Mouse (Mus musculus): Measurements from ENCODE around the gene Emilin3. TPM values are rescaled to one million over a fixed set of nuclear protein-coding genes. Genes with fewer than 3 reads are reported as not detected.

The Emilin3 gene
- total RNA-seq, 2 experiments from 2014 or later, result 0.20 to 0.23 TPM

DNA sequence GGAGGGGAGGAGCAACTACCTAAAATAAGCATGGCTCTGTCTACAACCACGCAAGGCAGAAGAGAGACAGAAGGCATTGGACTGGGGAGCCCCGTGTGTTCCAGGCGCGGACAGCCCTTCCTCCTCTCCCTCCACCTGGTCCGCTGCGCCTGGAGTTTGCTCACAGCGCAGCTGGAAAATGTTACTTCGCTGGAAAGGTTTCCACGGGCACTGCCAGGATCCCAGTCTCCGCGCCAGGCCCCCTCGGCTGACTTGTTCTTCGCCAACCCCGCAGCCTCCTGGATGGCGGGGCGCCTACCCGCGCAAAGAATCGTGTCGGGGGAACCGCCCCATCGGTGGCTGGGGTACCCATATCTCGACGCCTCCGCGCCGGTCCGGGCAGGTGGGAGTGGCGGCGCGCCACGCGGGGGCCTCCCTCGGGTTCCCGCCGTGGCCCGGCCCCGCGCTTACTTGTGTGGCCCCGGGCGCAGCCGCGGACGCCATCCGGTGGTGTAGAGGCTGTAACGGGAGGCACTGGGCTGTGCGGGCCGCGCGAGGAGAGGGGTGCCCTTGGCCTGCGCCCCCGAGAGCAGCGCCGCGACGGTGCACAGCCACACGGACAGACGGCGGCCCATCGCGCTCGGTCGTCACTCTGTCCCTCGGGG is 448 bp downstream of the Emilin3 start:
- peak; percentile 60 for DNase-seq
- intact Hi-C loops (cut with DNase I), result no loop called here
- Histone ChIP-seq H3K27ac (peak overlapping the region; percentile 17; the same call in 1 of the 2 replicates), H3K4me3 (peak overlapping the region; percentile 71)
- TF ChIP-seq CTCF (IDR thresholded peaks at IDR 0.05), result no peak

DNA sequence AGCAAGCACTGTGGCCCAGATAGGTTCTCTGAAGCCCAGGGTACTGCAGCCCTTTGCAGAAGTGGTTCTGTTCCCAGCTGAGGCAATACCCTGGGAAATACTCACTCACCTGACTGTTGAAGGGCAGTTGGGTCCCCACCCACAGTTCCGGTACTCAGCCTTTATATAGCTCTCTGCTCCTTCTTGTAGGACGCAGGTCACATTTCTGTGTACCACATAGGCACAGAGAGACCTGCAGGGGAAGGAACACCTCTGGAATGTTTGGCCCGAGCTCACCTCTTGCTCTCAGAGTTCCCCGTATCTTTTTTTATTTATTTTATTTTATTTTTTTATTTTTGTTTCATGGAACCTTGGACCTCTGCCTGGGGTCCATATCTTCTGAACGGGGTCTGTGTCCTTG is 1.5 kb downstream of the Emilin3 start:
- intact Hi-C loops (cut with DNase I), result no loop called here
- H3K4me3 ChIP-seq, result no peak overlapping the region

DNA sequence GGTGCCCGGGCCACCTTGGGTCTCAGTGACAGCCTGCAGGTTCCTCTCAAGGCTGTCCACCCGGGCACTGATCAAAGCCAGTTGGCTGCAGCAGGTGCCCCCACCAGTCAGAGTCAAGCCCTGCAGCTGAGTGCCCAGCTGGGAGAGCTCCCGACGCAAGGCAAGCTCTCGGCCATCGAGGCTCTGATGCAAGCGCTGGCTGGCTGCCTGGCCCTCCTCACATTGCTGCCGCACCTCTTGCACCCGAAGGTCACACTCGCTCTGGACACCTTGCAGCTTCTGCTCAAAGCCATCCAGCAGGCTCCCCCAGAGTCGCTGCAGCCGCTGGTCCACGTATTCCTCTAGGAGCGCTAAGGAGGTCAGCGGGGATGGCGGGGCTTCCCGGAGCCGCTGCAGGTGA is 3.5 kb downstream of the Emilin3 start:
- intact Hi-C loops (cut with DNase I), result no loop called here

More for the DNA sequence above, 1.5 kb downstream of the Emilin3 start:
- TF ChIP-seq CTCF (IDR thresholded peaks at IDR 0.05), result no peak
- DNase-seq, result no peak
- H3K27ac ChIP-seq, result no peak overlapping the region

DNA sequence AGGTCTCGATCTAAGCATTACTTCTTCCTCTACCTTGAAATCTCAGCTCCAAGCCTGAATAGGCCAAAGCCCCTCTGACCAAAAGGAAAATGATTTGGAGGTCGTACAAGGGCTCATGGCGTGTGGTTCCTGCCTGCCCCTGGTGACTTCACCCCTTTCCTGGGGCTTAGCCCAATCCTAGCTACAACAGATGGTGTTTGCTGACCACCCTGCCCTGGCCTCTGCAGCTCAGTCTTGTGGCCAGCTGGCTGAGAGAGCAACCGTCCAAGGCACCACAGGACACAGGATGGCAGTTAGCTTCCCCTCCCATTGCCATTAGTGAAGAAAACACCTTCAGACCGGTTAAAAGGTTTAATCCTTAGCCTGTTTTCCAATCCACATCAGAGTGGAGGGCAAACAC is 6.0 kb downstream of the Emilin3 start:
- TF ChIP-seq CTCF (IDR thresholded peaks at IDR 0.05), result no peak
- intact Hi-C loops (cut with DNase I), result no loop called here
- no peak for DNase-seq
- no peak overlapping the region for H3K27ac ChIP-seq
- no peak overlapping the region for H3K4me3 ChIP-seq

More for the DNA sequence above, 3.5 kb downstream of the Emilin3 start:
- H3K4me3 ChIP-seq, result no peak overlapping the region
- TF ChIP-seq CTCF (IDR thresholded peaks at IDR 0.05), result no peak
- no peak overlapping the region for H3K27ac ChIP-seq
- DNase-seq, result peak; percentile 71

DNA sequence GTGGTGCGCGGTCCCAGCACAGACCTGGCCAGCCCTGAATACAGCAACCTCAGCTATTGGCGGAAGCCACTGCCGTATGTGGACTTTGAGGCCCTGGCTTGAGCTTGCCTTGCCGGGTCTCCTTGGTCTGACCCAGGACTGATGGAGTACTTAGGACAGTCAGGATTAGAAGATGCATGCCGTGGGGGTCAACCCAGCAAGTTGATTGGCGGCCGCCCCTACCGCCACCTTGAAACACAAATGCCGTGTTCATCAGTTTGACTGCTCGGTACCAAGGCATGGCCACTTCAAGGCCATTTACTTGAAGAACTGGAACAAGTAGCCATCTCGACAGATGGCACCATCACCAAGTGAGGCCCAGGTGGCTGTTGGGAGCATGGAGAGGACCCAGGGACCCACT is 6.8 kb downstream of the Emilin3 start:
- intact Hi-C loops (cut with DNase I), result no loop called here
- Histone ChIP-seq H3K4me3 (no peak overlapping the region), H3K27ac (no peak overlapping the region)
- no peak for DNase-seq
- no peak for TF ChIP-seq CTCF (IDR thresholded peaks at IDR 0.05)

DNA sequence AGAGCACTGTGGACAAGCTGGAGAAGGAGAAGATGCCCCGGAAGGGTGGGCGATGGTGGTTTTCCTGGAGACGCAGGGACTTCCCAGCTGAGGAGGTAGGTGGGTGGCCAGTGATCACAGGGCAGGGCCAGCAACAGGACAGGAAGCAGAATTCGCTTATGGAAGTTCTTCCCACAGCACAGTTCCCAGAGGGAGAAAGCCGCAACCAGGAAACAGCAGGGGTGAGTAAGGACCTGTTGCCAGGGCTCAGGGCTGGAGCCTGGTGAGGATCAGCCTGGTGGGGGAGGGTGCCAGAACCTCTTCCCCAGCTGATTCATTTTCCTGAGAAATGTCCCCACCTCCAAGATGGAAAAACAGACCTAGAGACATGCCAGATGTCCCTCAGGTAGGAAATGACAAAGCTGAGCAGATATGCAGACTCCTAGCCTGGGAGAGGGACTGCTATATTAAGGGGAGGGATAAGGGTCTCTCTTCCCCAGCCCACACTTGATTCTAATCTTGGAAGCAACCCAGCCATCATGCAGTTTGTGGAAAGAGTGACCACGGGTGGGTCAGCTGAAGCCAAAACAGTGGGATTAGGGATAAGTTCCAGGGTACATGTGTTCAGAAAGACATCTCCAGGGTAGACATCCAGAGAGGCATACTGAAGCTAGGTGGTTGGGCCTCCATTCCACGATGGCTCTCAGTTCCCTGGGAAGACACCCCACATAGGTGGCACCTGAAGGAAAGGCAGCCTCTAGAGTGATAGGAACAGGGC is 10.3 kb downstream of the Emilin3 start:
- no peak overlapping the region for H3K4me3 ChIP-seq
- no peak overlapping the region for H3K27ac ChIP-seq
- intact Hi-C loops (cut with DNase I), result no loop called here
- TF ChIP-seq CTCF (IDR thresholded peaks at IDR 0.05), result no peak
- DNase-seq, result no peak

DNA sequence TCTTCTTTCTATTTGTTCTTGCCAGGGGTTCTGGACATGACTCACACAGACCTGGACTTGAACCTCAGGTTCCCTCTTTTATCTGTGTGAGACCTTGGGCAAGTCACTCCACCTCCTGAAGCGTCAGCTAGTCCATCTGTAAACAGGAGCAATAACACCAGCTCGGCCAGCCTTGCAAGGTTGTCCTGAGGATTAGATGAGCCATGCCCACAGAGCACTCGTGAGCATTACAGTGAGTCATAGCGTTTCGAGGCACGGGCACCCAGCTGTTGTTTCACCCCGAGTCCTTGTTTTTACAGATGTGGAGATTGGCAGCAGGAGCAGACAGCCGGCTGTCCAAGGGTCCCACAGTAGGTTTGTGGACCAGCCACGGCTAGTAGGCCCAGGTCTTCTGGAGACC is 20.4 kb downstream of the Emilin3 start:
- DNase-seq, result no peak
- intact Hi-C loops (cut with DNase I), result no loop called here
- no peak for TF ChIP-seq CTCF (IDR thresholded peaks at IDR 0.05)
- Histone ChIP-seq H3K4me3 (no peak overlapping the region), H3K27ac (no peak overlapping the region)

DNA sequence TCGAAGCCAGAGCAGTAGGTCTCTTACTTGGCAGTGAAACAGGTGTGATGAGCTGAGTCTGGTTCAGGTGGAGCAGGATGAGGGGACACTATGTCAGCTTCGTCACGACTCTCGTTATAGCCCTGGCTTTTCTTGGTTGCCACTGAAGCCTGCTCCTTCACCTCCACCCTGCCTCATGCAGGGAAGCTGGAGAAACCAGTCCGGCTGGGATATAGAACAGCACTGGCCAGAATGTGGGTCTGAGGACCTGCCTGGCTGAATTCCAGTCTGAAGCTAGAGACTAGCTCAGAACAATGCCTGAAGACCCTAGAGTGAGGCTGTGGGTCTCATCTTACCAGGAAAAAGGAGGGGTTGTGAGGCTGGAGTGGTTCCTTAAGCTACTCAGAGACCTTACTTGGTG is 21.1 kb downstream of the Emilin3 start:
- intact Hi-C loops (cut with DNase I), result no loop called here
- no peak for TF ChIP-seq CTCF (IDR thresholded peaks at IDR 0.05)

DNA sequence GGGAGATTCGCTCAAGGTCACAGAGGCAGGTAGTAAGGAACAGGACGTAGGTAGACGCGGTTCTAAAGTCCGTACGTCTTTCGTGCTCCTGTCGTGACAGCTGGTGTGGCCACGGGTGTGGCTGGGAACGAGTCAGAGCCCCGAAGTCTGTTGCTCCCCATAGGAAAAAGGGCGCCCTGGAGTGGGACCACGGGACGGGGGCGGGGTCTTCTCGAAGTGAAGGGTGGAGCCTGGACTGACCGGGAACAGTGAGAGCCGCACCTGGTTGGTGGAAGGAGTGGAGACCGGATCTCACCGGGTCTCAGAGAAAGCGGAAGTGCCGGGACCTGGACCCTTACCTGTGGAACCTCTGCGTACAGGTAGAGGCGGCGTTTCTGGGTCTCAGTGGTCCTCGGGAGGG is 24.3 kb downstream of the Emilin3 start:
- intact Hi-C loops (cut with DNase I), result loop anchor here (2.0 kb wide), 2 partner anchors 171 to 291 kb away; no protein-coding TSS in a partner anchor
- peak overlapping the region; percentile 54 for H3K27ac ChIP-seq
- peak overlapping the region; percentile 72 for H3K4me3 ChIP-seq
- DNase-seq, result peak; percentile 40
- TF ChIP-seq CTCF (IDR thresholded peaks at IDR 0.05), result no peak

More for the DNA sequence above, 21.1 kb downstream of the Emilin3 start:
- no peak overlapping the region for H3K4me3 ChIP-seq
- H3K27ac ChIP-seq, result no peak overlapping the region
- DNase-seq, result no peak

DNA sequence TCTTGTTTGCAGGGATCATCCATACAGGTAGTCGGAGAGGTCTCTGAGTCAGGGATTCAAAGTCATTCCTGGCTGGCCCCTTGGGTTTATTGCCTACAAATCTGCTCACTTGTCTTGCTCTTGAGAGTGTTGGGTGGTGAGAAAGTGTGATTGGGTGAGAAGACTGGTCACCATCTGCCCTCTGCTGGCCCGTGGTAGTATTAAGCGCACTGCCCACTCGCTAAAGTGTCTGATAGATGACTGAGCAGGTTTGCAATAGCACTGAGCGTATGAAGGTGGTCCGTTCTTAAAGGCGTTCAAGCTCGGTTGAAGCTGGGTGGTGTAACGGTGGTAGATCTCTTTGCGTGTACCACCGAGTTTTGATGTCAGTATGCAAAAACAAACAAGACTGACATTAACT is 24.8 kb downstream of the Emilin3 start:
- peak; percentile 90 for TF ChIP-seq CTCF (IDR thresholded peaks at IDR 0.05)
- Histone ChIP-seq H3K27ac (peak overlapping the region; percentile 54; the same call in 1 of the 2 replicates), H3K4me3 (peak overlapping the region; percentile 72)
- intact Hi-C loops (cut with DNase I), result loop anchor here (2.0 kb wide), 2 partner anchors 170 to 290 kb away; no protein-coding TSS in a partner anchor
- DNase-seq, result peak; percentile 87

DNA sequence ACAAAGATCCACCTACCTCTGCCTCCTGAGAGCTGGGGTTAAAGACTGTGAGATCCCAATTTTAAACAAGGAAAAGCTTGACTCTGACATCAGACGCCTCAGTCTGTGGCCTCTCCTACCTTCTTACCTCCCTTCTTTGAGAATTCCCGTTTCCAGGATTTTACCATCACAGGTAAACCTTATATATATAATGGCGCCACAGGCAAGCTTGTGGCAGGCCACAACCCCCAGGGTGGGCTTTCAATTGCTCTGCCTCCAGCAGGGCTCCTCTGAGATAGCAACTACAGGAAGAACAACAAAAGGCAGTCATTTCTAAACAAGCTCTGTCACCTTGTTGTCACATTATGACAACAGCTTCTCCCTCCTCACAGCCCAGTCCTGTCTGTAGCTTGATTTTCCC is 25.9 kb downstream of the Emilin3 start:
- H3K4me3 ChIP-seq, result no peak overlapping the region
- DNase-seq, result peak; percentile 9
- no peak for TF ChIP-seq CTCF (IDR thresholded peaks at IDR 0.05)
- intact Hi-C loops (cut with DNase I), result loop anchor here (2.0 kb wide), 2 partner anchors 169 to 289 kb away; no protein-coding TSS in a partner anchor
- no peak overlapping the region for H3K27ac ChIP-seq

DNA sequence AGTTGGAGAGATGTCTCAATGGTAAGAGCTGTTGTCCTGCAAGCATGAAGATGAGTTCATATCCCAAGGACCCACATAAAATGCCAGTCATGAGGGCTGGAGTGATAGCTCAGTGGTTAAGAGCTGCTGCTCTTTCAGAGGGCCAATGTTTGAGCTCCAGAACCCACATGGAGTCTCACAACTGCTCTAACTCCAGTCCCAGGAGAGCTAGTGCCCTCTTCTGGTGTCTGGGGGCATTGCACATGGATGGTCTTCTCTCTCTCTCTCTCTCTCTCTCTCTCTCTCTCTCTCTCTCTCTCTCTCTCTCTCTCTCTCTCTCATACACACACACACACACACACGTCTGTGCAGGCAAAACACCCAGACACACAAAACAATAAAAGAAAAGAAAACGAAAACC is 27.3 kb downstream of the Emilin3 start:
- Histone ChIP-seq H3K4me3 (no peak overlapping the region), H3K27ac (peak overlapping the region; percentile 92)
- DNase-seq, result peak; percentile 71
- intact Hi-C loops (cut with DNase I), result loop anchor here (1.0 to 5.0 kb wide), 2 partner anchors 83 to 125 kb away; no protein-coding TSS in a partner anchor
- TF ChIP-seq CTCF (IDR thresholded peaks at IDR 0.05), result peak; percentile 67

DNA sequence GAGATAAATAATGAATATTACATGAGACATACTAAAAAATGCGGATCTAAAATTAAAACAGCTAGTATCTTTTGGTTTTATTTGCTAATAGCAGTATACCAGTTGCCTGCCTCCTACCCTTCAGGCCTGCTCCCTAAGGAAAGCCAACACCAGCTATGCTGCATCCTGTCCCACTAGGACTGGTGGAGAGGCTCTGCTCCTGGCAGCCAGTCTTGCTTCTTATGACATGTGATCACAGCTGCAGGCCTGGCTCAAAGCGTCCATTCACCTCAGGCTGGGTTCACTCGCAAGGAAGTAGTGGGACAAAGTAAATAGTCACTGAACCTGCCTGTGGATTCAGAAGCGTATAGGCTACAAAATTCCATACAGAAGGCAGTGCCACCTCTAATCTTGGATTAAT is 28.2 kb downstream of the Emilin3 start:
- intact Hi-C loops (cut with DNase I), result loop anchor here (5.0 kb wide), 1 partner anchor 82 kb away; no protein-coding TSS in a partner anchor
- peak overlapping the region; percentile 92 for H3K27ac ChIP-seq
- peak; percentile 91 for DNase-seq
- peak overlapping the region; percentile 17; the same call in 1 of the 2 replicates for H3K4me3 ChIP-seq
- no peak for TF ChIP-seq CTCF (IDR thresholded peaks at IDR 0.05)

All from gastrocnemius, adult 2 months (tissue).